Mouse (Mus musculus) frontal cortex, postnatal 36 days (tissue): ENCODE measurements around the gene Gm13101.
"Not testable (repeated sequence)": the region's sequence is repeated elsewhere in the genome, so short reads cannot be mapped to it uniquely, and the experiment has no call there.

ENCODE experiments used
- DNase-seq, 2 experiments: peaks; one replicate each; pipeline ENCODE4 v3.0.0; 2022; ENCODE audit warnings: low spot score in 2 of 2

Gene Gm13101

GRCm38 (mm10) chr4:143966850-143967249 is at the start of gene Gm13101:
Gm13101 (minus strand) TSS chr4:143966950.
- not testable (repeated sequence) for DNase-seq

- not testable (repeated sequence) for DNase-seq
Observed at GRCm38 (mm10) chr4:143994269-143994668, 27.5 kb upstream of the Gm13101 start, which contains the start of gene Pramef17. Pramef17 (minus strand) TSS chr4:143994369.

GRCm38 (mm10) chr4:143988126-143988525 is 21.4 kb upstream of the Gm13101 start:
- peak; percentile 40 to 62 for DNase-seq

- DNase-seq = peak; percentile 35 to 54
Observed at GRCm38 (mm10) chr4:143987475-143987941, 20.8 kb upstream of the Gm13101 start.

- DNase-seq = peak; percentile 8 to 48
Observed at GRCm38 (mm10) chr4:143985733-143986132, 19.0 kb upstream of the Gm13101 start.

- peak; percentile 2 to 6 for DNase-seq
Observed at GRCm38 (mm10) chr4:143985165-143985564, 18.4 kb upstream of the Gm13101 start.

GRCm38 (mm10) chr4:143983446-143983845 is 16.7 kb upstream of the Gm13101 start:
- DNase-seq = not testable (repeated sequence)

GRCm38 (mm10) chr4:143950916-143951315 is 15.8 kb downstream of the Gm13101 start, which contains the start of gene Pramef25:
Pramef25 (minus strand) TSS chr4:143951016.
- DNase-seq = not testable (repeated sequence)
